Mouse (Mus musculus): Measurements from ENCODE around the gene Otud7a. TPM values are rescaled to one million over a fixed set of nuclear protein-coding genes. Genes with fewer than 3 reads are reported as not detected.

The Otud7a gene
- total RNA-seq, 1 experiment from 2014 or later, result not detected

DNA sequence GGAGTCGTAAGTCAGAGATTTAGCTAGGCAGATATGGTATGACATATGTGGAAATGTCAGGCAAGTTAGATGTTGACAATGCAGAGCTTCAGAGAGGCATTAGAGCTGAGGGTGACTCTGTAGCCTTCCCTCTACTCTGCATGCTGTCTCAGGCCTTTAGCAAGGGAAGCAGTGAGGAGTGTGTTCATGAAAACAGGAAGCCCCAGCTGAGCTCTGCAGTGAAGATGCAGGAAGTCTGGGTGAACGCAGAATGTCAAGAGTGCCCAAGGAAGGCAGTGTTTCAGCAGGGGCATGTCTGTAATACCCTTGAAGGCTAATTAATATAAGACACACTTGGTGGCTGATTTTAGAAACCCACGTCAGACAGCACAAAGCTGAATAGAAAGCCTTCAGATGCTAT, 77.9 kb downstream of the Otud7a start:
- peak; percentile 86 to 93 for ATAC-seq (replicated peaks in 1 of 2; ENCODE audit: insufficient read depth in 1 of 2, low FRiP score in 2 of 2, low TSS enrichment in 1 of 2, low read depth in 1 of 2, poor library complexity in 2 of 2, severe bottlenecking in 2 of 2)

DNA sequence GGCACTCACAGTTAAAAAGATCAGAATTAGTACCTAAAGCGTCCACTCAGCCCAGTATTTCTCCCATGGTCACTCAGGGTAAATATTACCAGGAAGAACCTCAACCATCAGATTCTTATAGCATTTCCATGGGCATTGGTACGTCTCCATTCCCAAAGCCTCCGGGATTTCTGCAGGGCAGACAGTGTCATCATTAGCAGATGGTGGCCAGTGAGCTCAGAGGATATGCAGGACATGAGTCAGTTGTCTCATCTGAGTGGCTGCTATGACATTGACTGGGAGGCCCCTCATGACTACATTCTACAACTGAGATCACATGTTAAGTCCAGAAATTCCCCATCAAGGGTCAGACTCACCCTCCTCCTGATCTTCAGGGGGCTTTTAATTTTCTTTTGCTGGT, 78.5 kb downstream of the Otud7a start:
- no peak for ATAC-seq (replicated peaks in 1 of 2; ENCODE audit: insufficient read depth in 1 of 2, low FRiP score in 2 of 2, low TSS enrichment in 1 of 2, low read depth in 1 of 2, poor library complexity in 2 of 2, severe bottlenecking in 2 of 2)

DNA sequence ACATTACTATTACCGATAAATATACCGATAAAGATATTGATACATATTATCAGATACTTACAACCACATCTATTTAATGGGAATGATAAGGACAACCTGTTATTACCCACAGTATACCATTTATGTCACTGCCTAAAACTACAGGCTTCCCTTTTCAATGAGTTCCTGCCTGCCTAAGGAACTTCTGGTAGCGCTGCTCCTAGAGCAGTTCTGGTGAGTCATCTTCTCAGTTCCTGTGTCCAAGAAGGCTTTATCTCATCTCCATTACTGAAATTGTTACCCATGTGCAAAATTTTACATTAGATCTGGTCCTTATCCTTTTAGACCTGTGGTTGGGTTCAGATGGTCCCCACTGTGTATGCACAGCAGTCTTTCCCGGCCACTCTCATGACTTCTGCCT, 95.7 kb downstream of the Otud7a start:
- ATAC-seq (replicated peaks in 1 of 2; ENCODE audit: insufficient read depth in 1 of 2, low FRiP score in 2 of 2, low TSS enrichment in 1 of 2, low read depth in 1 of 2, poor library complexity in 2 of 2, severe bottlenecking in 2 of 2), result no peak

DNA sequence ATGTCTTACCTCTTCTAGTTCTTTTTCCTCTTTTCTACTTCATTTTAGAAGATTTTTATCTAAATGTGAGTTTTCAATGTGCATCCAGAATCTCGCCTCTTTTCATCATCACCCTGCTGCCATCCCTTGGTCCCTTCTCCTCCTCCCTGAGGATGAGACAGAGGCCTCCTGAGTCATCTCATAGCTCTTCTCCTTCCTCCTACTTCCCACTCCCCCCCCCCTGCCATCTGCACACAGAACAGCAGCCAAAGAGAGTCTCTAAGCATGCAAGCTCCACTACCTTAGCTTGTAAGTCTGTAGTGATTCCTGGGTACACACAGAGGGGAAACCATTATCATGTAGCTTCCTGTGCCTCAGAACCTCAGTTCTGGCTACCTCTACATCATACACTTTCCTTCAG, 109.9 kb downstream of the Otud7a start:
- ATAC-seq (replicated peaks in 1 of 2; ENCODE audit: insufficient read depth in 1 of 2, low FRiP score in 2 of 2, low TSS enrichment in 1 of 2, low read depth in 1 of 2, poor library complexity in 2 of 2, severe bottlenecking in 2 of 2), result no peak

DNA sequence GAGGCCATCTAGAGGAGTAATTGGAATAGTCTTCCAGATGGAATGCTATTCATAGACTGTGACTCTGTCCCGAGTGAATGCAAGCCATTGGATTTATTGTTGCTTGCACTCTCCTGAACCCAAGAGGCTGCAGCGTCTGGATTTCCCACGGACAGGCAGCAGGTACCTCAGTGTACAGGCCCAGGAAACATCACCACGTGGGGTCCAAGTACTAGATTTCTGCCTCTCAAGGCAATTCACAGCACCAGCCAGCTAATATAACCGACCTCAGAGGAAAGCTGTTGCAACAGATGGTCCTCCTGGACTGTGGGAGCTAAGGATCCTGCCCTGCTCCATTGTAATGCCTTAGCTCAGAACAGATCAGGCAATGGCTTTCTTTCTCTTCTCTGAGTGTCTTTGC, 111.8 kb downstream of the Otud7a start:
- ATAC-seq (replicated peaks in 1 of 2; ENCODE audit: insufficient read depth in 1 of 2, low FRiP score in 2 of 2, low TSS enrichment in 1 of 2, low read depth in 1 of 2, poor library complexity in 2 of 2, severe bottlenecking in 2 of 2), result no peak

DNA sequence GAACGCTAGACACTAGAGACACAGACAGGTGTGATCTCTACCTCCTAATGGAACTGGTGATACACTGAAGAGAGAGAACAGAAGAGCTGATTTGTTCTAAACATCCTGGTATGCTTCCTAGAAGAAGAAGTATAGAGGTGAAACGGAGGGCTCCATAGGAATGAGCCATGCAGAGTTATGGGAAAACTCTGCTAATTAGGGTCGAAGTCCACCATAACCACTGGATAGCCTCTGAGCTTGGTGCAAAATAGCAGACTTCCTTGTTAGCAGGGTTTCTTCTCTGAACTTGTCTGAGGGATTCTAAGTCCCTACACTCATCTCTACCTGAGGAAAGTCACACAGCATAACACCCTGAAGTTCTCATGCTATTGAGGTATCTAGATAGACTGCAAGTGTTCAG, 114.4 kb downstream of the Otud7a start:
- ATAC-seq (replicated peaks in 1 of 2; ENCODE audit: insufficient read depth in 1 of 2, low FRiP score in 2 of 2, low TSS enrichment in 1 of 2, low read depth in 1 of 2, poor library complexity in 2 of 2, severe bottlenecking in 2 of 2), result no peak

DNA sequence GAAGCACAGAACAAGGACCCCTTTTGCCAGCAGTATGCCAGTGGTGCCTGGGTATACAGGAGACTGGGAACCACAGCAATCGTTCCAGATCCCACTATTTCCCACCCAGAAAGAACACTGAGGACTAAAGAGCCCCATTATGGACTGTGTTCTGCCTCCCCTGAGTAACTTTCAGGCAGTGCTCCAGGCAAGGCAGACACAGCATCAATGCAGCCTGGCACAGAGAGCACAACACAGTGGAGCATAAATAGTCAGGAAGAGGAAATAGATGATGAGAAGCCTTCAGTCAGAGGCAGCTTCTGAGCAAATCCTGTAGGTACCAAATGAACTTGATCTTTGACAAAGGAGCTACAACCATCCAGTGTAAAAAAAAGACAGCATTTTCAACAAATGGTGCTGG, 115.1 kb downstream of the Otud7a start:
- ATAC-seq (replicated peaks in 1 of 2; ENCODE audit: insufficient read depth in 1 of 2, low FRiP score in 2 of 2, low TSS enrichment in 1 of 2, low read depth in 1 of 2, poor library complexity in 2 of 2, severe bottlenecking in 2 of 2), result no peak

DNA sequence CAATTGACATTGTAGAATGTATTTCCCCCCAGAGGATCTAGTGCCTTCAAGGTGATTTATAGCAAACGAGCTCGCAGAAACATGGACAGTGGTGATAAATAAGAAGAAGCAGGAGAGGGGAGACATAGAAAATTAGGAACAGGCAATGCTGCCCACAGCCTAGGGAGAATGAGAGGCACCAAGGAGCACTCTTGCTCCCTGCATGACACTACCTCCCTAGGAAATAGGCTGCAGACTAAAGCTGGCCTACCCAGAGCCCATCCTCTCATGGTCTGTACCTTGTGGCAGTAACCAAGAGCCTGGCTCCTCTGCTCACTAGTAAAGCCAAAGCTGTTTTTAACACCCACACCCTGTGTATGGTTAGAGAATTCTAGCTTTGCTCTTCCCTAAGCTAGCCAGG, 138.8 kb downstream of the Otud7a start:
- no peak for ATAC-seq (replicated peaks in 1 of 2; ENCODE audit: insufficient read depth in 1 of 2, low FRiP score in 2 of 2, low TSS enrichment in 1 of 2, low read depth in 1 of 2, poor library complexity in 2 of 2, severe bottlenecking in 2 of 2)

DNA sequence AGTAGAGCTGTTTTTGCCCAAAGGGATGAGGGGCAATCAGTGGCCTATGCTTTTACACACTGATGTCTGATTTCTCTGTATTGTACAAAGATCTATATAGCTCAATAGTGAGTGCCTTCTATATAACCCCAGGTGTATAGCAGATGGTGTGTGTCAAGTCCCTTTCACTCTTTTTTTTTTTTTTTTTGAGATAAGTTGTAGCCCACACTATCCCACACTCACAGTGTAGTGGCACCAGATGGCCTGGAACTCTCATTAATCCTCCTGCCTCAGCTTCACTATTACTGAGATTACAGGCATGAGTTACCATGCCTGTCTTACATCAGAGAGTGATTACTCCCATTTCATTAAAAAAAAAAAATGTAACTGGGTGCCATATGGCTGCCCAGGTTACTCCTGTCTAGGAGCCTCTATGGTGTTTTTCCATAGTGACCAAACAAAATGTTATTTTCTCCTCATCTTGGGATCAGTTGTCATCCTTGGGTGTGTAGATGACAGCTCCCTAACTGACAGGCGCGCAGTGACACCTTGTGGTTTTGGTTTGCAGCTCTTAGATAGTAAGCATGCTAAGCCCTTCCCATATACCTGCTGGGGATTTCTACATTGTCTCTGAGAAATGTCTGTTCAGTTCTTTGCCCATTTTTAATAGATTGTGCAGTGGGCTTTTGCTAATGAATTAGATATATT, 141.8 kb downstream of the Otud7a start:
- ATAC-seq (replicated peaks in 1 of 2; ENCODE audit: insufficient read depth in 1 of 2, low FRiP score in 2 of 2, low TSS enrichment in 1 of 2, low read depth in 1 of 2, poor library complexity in 2 of 2, severe bottlenecking in 2 of 2), result no peak

DNA sequence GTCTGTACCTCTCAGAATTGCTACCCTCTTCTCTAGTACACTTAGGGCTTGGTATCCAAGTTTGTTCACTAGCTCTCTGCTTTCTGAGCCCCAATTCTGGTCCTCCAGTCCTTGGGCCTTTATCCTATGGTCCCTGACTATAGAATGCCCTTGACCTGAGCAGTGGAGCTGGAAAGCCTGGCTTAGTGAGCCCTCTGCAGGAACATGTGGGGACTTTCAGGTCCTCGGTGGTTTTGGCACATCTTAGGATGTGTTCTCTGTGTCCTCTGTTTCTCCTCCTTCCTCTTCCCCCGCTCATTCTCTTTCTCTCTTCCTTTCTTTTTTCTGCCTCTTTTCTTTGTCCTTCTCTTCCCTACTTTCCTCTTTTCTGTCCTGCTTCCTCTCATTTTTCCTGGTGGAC, 145.8 kb downstream of the Otud7a start:
- 0 out of 4 replicates have a peak, but pooled peaks of 1 of the 2 experiments have one; percentile 21 for ATAC-seq (replicated peaks in 1 of 2; ENCODE audit: insufficient read depth in 1 of 2, low FRiP score in 2 of 2, low TSS enrichment in 1 of 2, low read depth in 1 of 2, poor library complexity in 2 of 2, severe bottlenecking in 2 of 2)

DNA sequence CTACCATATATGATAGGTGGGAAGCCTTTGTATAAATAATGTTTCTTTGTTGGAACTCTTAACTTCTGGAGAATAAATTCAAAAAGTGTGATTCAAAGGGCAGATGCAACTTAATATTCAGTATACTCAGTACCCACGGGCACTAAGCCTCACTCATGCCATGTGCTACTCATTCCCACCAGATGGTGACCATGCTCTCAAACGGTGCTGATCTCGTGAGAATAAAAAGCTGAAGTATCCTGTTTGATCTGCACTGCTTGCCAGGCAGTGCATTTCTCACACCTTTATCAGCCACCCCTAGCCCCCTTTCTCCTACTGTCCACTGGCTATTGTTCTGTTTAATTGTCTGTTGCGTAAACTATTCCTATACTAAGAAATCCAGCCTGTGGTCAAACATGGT, 146.8 kb downstream of the Otud7a start:
- ATAC-seq (replicated peaks in 1 of 2; ENCODE audit: insufficient read depth in 1 of 2, low FRiP score in 2 of 2, low TSS enrichment in 1 of 2, low read depth in 1 of 2, poor library complexity in 2 of 2, severe bottlenecking in 2 of 2), result no peak

DNA sequence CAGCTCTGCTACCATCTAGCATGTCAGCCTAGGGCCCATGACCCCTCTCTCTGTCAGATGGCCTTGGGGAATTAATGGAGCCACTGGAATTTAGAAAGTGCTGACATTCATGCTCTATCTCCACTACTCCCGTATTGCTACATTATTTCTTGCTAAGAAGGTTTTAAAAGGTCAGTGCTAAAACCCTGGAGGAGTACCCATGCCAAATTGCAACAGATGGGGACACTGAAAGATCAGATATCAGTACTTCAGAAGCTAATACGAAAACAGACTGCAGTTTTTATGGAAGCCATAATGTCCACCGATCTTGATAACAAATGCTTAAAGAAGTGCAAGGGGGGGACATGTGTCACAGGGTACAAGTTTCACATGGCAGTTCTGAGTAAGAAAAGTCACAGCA, 147.5 kb downstream of the Otud7a start:
- no peak for ATAC-seq (replicated peaks in 1 of 2; ENCODE audit: insufficient read depth in 1 of 2, low FRiP score in 2 of 2, low TSS enrichment in 1 of 2, low read depth in 1 of 2, poor library complexity in 2 of 2, severe bottlenecking in 2 of 2)

DNA sequence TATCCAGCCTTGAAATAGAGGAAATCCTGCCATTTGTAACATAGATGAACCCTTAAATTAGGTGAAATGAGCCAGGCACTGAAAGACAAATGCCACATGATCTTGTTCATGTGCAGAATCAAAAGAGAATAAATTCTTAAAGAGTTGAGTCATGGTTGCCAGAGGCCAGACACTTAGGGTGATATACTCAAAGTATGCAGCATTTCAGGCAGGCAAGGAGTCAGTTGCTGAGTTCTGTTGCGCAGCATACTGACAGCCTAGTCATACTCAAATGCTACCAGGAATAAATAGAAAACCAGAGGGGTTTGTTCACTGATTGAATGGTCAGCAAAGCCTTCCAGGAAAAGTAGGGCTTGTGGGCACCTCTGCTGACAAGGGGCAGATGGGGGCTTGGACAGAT, 160.3 kb downstream of the Otud7a start:
- ATAC-seq (replicated peaks in 1 of 2; ENCODE audit: insufficient read depth in 1 of 2, low FRiP score in 2 of 2, low TSS enrichment in 1 of 2, low read depth in 1 of 2, poor library complexity in 2 of 2, severe bottlenecking in 2 of 2), result no peak

DNA sequence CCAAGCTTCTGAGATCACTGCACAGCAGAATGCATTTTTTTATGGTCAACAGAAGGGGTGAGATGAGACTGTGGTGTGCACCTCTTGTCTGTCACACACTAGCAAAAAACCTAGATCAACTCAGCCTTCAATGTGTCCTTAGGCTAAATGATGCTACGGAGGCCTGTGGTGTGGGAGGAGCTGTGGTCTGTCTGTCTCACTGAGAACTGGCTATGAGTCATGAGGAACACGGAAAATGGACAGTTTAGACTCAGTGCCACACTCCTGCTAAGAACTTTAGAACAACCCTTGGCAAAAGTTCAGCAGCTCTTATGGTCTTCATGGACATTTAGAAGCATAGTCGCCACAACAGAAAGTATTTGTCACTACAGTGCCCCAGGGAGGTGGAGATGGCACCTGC, 172.5 kb downstream of the Otud7a start:
- ATAC-seq (replicated peaks in 1 of 2; ENCODE audit: insufficient read depth in 1 of 2, low FRiP score in 2 of 2, low TSS enrichment in 1 of 2, low read depth in 1 of 2, poor library complexity in 2 of 2, severe bottlenecking in 2 of 2), result no peak

DNA sequence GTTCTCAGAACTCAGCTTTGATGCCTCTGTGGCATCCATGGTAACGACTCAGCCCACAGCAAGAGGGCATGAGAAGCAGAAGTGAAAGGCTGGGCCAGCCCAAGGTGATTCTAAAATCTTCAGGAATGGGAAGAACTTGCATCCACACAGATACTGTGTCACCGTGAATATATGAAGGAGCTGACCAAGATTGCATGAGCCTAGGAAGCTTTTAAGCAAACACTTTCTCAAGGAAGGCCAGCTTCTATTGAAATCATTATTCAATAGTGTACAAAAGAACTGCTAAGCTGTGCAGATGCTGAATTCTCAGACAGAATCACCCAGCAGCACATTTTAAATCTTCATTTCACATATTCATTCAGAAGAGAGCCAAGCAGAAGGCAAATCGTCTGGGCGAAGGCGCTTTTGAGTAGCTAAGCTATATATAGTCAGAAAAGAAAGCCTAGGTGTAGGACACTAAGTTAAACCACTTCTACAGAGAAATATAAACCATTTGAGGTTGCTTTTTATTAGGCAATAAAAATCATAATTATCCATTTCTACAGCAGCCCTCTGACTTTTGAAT, 176.3 kb downstream of the Otud7a start:
- ATAC-seq (replicated peaks in 1 of 2; ENCODE audit: insufficient read depth in 1 of 2, low FRiP score in 2 of 2, low TSS enrichment in 1 of 2, low read depth in 1 of 2, poor library complexity in 2 of 2, severe bottlenecking in 2 of 2), result no peak

DNA sequence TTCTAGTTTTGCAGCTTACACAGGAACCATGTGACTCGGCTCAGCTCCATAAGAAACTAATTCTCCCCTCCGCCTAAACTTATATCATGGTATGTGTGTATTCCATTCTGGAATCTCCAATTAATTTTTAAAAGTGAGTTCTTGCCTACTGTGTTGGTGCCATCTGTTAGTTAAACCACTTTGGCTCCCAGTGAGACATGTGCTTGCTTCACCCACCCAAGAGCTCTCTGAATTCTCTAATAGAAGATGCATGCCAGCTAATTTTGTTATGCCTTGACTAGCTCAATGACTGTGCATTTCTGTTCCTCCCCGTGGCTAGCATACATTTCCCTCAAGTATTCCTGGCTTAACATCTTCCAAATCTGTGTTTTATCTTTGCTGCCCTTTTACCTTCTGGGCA, 193.1 kb downstream of the Otud7a start:
- no peak for ATAC-seq (replicated peaks in 1 of 2; ENCODE audit: insufficient read depth in 1 of 2, low FRiP score in 2 of 2, low TSS enrichment in 1 of 2, low read depth in 1 of 2, poor library complexity in 2 of 2, severe bottlenecking in 2 of 2)

DNA sequence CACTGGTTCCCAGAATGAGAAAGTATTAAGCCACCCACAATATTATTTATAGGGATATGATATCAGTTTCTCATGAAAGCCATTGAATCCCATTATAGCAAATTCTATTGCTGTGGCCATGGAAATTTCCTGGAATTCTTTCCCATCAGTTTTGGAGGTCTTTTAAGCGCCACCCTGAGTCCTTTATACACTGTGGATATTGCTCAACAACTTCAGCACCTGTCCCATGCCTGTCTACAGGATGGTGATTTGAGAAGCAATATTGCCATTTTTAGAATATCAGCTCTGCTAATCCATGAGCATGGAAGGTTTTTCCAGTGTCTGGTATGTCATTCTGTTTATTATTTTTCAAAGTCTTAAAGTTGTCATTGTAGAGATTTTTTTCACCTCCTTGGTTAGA, 199.5 kb downstream of the Otud7a start:
- no peak for ATAC-seq (replicated peaks in 1 of 2; ENCODE audit: insufficient read depth in 1 of 2, low FRiP score in 2 of 2, low TSS enrichment in 1 of 2, low read depth in 1 of 2, poor library complexity in 2 of 2, severe bottlenecking in 2 of 2)

DNA sequence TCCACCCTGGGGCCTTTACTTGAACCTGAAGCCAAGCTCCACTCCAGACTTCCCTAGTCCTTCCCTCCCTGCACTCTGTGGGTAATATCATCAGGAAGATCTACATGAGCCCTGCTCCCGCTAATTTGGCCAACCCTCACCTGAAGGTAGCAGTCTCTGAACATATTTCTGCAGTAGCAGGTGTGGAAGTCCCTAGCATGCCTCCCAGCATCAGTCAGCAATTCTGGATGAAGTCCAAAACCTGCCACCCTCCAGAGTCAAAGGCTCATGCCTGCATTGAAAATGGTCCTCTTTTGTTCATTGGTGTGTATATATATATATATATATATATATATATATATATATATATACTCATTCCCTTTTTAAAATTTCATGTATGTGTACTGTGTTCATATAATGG, 202.6 kb downstream of the Otud7a start:
- ATAC-seq (replicated peaks in 1 of 2; ENCODE audit: insufficient read depth in 1 of 2, low FRiP score in 2 of 2, low TSS enrichment in 1 of 2, low read depth in 1 of 2, poor library complexity in 2 of 2, severe bottlenecking in 2 of 2), result no peak

DNA sequence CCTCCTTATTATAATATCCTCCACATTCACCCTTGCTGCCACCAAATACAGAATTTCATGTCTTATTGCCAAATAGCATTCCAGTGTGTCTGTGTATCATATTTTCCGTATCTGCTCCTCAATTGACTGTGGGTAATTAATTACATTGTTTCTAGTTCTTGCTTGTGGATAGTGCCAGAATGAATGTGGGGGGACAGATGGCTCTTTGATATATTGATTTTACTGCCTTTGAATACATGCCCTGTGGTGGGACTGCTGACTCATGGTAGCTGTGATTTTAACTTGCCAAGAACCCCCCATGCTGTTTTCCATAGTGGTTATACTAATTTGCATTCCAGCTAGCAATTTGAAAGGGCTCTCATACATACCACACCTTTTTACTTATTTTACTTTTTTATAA, 215.7 kb downstream of the Otud7a start:
- no peak for ATAC-seq (replicated peaks in 1 of 2; ENCODE audit: insufficient read depth in 1 of 2, low FRiP score in 2 of 2, low TSS enrichment in 1 of 2, low read depth in 1 of 2, poor library complexity in 2 of 2, severe bottlenecking in 2 of 2)
